ENCODE assay signal across 9 mouse cellular contexts in the genomic region with DNA sequence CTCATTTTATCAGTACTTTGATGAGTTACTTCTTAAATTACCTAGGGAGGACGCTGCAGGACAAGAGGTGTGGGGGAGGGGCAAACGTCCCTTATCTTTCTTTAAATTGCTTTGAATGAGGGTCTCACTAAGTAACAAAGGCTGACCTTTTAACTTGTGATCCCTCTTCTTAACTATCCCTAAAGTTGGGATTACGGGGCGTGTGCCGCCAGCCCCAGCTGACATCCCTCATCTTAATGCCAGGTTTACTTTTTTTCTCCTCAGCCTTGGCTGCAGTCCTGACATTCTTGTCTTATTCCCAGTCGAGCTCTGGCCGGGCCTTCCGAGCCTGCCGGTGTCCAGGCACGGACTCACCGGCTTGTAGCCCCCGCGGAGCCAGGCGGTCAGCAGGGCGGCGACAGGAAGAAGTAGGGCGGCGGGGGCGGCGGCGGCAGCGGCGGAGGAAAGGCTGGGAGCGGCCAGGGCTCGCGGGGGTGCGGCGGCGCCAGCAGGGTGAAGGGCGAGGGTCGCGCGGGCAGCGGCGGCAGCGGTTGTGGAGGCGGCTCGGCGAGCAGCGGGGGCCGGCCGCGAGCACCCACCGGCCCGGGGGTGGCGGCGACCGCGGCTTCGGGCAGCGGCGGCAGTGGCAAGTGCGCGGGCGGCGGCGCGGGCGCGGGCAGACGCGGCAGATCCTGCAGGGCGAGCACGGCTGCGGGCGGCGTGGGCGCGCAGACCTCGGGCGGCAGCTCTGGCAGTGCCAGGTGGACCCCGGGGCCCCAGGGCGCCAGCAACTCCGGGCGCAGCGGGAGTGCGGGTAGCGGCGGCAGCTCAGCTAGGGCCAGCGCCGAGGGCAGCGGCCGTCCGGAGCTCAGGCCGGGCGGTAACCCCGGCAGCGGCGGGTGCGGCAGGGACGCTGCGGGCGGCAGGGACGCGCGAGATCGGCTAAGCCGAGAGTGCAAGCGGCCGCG. TPM values are rescaled to one million over a fixed set of nuclear protein-coding genes. Genes with fewer than 3 reads are reported as not detected.
DNase-seq lines count a peak whose midpoint lies in the region; ATAC-seq and TF ChIP-seq lines count a peak whose summit lies in the region.
"Had no signal": no experiment of that assay in that cellular context is flagged by ENCODE, and none has a peak within 500 bp of the region (broad histone marks: within the 10 kb centered on the region; RNA-seq: fewer than 3 reads in every experiment).

No protein-coding gene starts in this region.

- H3K9ac ChIP-seq in midbrain, embryonic 12.5 days (replicated peaks): peak overlapping the region; percentile 64

- H3K4me2 ChIP-seq in midbrain, embryonic 12.5 days (replicated peaks): peak overlapping the region; percentile 99

- H3K9me3 ChIP-seq in forebrain, embryonic 10.5 days: no peaks in the 10 kb centered on the region
- no peaks in the 10 kb centered on the region for H3K9me3 ChIP-seq in limb, embryonic 10.5 days (replicated peaks)
- no peaks in the 10 kb centered on the region for H3K9me3 ChIP-seq in midbrain, embryonic 12.5 days

- intact Hi-C loops in heart, postnatal 25 days (cut with DNase I): loop anchor here (1.0 kb wide), 1 partner anchor 22 kb away; a partner anchor contains a TSS

- 0 out of 2 replicates have a peak, but pooled peaks have one; percentile 13 for TF ChIP-seq CTCF in layer of hippocampus, adult 2 months (conservative IDR thresholded peaks at IDR 0.05)

- DNase-seq in layer of hippocampus, adult 2 months (ENCODE audit: low spot score in 2 of 2): no peak
- no peak for DNase-seq in layer of hippocampus, adult 9-11 months
- peak; percentile 43 for DNase-seq in R1 (ENCODE audit: low read depth, low spot score)
- DNase-seq in forebrain, embryonic 10.5 days (ENCODE audit: extremely low spot score, low spot score): no peak
- peak; percentile 23 for DNase-seq in heart, postnatal 25 days (ENCODE audit: low spot score)
- DNase-seq in limb, embryonic 10.5 days (ENCODE audit: low spot score): no peak
- peak; percentile 32 for DNase-seq in yolk sac, embryonic 10.5 days (ENCODE audit: low spot score)

- peak; percentile 78 for ATAC-seq in midbrain, embryonic 12.5 days (ENCODE audit: low FRiP score, low read depth)

- peak overlapping the region; percentile 71 for H3K27ac ChIP-seq in layer of hippocampus, adult 2 months
- peak overlapping the region; percentile 51; the same call in 1 of the 2 replicates for H3K27ac ChIP-seq in forebrain, embryonic 10.5 days
- peak overlapping the region; percentile 73 for H3K27ac ChIP-seq in limb, embryonic 10.5 days
- H3K27ac ChIP-seq in midbrain, embryonic 12.5 days (replicated peaks): 0 out of 2 replicates have a peak overlapping the region, but pooled peaks have one; percentile 35

- under 1% methylated on average over 88 of the region's 101 CpGs for WGBS in forebrain, embryonic 10.5 days
- 3% methylated on average over 99 of the region's 101 CpGs for WGBS in limb, embryonic 10.5 days
- under 1% methylated on average over 82 of the region's 101 CpGs for WGBS in midbrain, embryonic 12.5 days

- H3K27me3 ChIP-seq in forebrain, embryonic 10.5 days (ENCODE audit: poor library complexity, severe bottlenecking): peaks cover 68% of the 10 kb centered on the region
- peaks cover 60% of the 10 kb centered on the region for H3K27me3 ChIP-seq in limb, embryonic 10.5 days (ENCODE audit: low read depth, poor library complexity, severe bottlenecking)
- peaks cover 59% of the 10 kb centered on the region for H3K27me3 ChIP-seq in midbrain, embryonic 12.5 days

- peak overlapping the region; percentile 59 for H3K4me3 ChIP-seq in layer of hippocampus, adult 2 months
- H3K4me3 ChIP-seq in forebrain, embryonic 10.5 days: peak overlapping the region; percentile 77
- peak overlapping the region; percentile 78 for H3K4me3 ChIP-seq in limb, embryonic 10.5 days
- H3K4me3 ChIP-seq in midbrain, embryonic 12.5 days: peak overlapping the region; percentile 75

- no peaks in the 10 kb centered on the region for H3K36me3 ChIP-seq in forebrain, embryonic 10.5 days (replicated peaks)
- no peaks in the 10 kb centered on the region for H3K36me3 ChIP-seq in limb, embryonic 10.5 days
- no peaks in the 10 kb centered on the region for H3K36me3 ChIP-seq in midbrain, embryonic 12.5 days

- peaks cover 32% of the 10 kb centered on the region for H3K4me1 ChIP-seq in forebrain, embryonic 10.5 days
- peaks cover 44% of the 10 kb centered on the region for H3K4me1 ChIP-seq in limb, embryonic 10.5 days
- 0 out of 2 replicates have a peak, but pooled peaks cover 4% of the 10 kb centered on the region for H3K4me1 ChIP-seq in midbrain, embryonic 12.5 days

RNA-seq across cellular contexts. Expression of a gene that starts 15.6 kb away (rescaled TPM):
- total RNA-seq in layer of hippocampus, adult 2 months (2021): under 1 TPM in 1 of 2 experiments, not detected in 1; 0.25 TPM
- 7.4 and 10.1 TPM in 2 replicates for polyA plus RNA-seq in forebrain, embryonic 10.5 days (2016; fragmentation: Nextera tagmentation; extraction: Ambion mirVana)
- not detected for total RNA-seq in heart, postnatal 25 days (2021)
- 1.9 and 4.6 TPM in 2 replicates for polyA plus RNA-seq in limb, embryonic 10.5 days (2016; fragmentation: Nextera tagmentation; extraction: Ambion mirVana)
- 0.84 TPM in 2 replicates for polyA plus RNA-seq in midbrain, embryonic 12.5 days (2016; fragmentation: Nextera tagmentation; extraction: Ambion mirVana)
- total RNA-seq: layer of hippocampus, postnatal 25 days had no signal

RNA-seq across cellular contexts. Expression of a gene that starts 20.4 kb away (rescaled TPM):
- not detected for total RNA-seq in layer of hippocampus, adult 2 months (2021)
- polyA plus RNA-seq in forebrain, embryonic 10.5 days (2016; fragmentation: Nextera tagmentation; extraction: Ambion mirVana): 28.5 and 32.8 TPM in 2 replicates
- not detected for total RNA-seq in heart, postnatal 25 days (2021)
- polyA plus RNA-seq in limb, embryonic 10.5 days (2016; fragmentation: Nextera tagmentation; extraction: Ambion mirVana): 32.7 and 42.1 TPM in 2 replicates
- polyA plus RNA-seq in midbrain, embryonic 12.5 days (2016; fragmentation: Nextera tagmentation; extraction: Ambion mirVana): 1.7 and 2.8 TPM in 2 replicates
- total RNA-seq: layer of hippocampus, postnatal 25 days had no signal

RNA-seq across cellular contexts. Expression of a gene that starts 22.1 kb away (rescaled TPM):
- total RNA-seq in layer of hippocampus, adult 2 months (2021): 1 to 10 TPM; 5.5 to 6.3 TPM
- 3.9 and 4.6 TPM in 2 replicates for polyA plus RNA-seq in forebrain, embryonic 10.5 days (2016; fragmentation: Nextera tagmentation; extraction: Ambion mirVana)
- 100 to 1,000 TPM in 1 of 2 experiments, 10 to 100 TPM in 1; 79.9 to 111 TPM for total RNA-seq in heart, postnatal 25 days (2021)
- polyA plus RNA-seq in limb, embryonic 10.5 days (2016; fragmentation: Nextera tagmentation; extraction: Ambion mirVana): 5.2 and 5.6 TPM in 2 replicates
- 2.2 and 2.5 TPM in 2 replicates for polyA plus RNA-seq in midbrain, embryonic 12.5 days (2016; fragmentation: Nextera tagmentation; extraction: Ambion mirVana)

RNA-seq across cellular contexts. Expression of a gene that starts 23.2 kb away (rescaled TPM):
- total RNA-seq in layer of hippocampus, adult 2 months (2021): under 1 TPM; 0.25 to 0.64 TPM
- 0.06 TPM in 1 of 2 replicates, not detected in the other for polyA plus RNA-seq in forebrain, embryonic 10.5 days (2016; fragmentation: Nextera tagmentation; extraction: Ambion mirVana)
- not detected for total RNA-seq in heart, postnatal 25 days (2021)
- 0.13 and 0.36 TPM in 2 replicates for polyA plus RNA-seq in limb, embryonic 10.5 days (2016; fragmentation: Nextera tagmentation; extraction: Ambion mirVana)
- 0.14 TPM in 1 of 2 replicates, not detected in the other for polyA plus RNA-seq in midbrain, embryonic 12.5 days (2016; fragmentation: Nextera tagmentation; extraction: Ambion mirVana)

RNA-seq across cellular contexts. Expression of a gene that starts 25.7 kb away (rescaled TPM):
- 1 to 10 TPM; 7.1 to 7.6 TPM for total RNA-seq in layer of hippocampus, adult 2 months (2021)
- 77.8 and 78.8 TPM in 2 replicates for polyA plus RNA-seq in forebrain, embryonic 10.5 days (2016; fragmentation: Nextera tagmentation; extraction: Ambion mirVana)
- total RNA-seq in heart, postnatal 25 days (2021): 10 to 100 TPM; 12.2 to 12.3 TPM
- 70.4 and 71.1 TPM in 2 replicates for polyA plus RNA-seq in limb, embryonic 10.5 days (2016; fragmentation: Nextera tagmentation; extraction: Ambion mirVana)
- 46.7 and 48.5 TPM in 2 replicates for polyA plus RNA-seq in midbrain, embryonic 12.5 days (2016; fragmentation: Nextera tagmentation; extraction: Ambion mirVana)

Comparison
In these comparisons a context has a peak if more than half of its experiments do, and no peak if none do; other contexts are left out.
1. DNase-seq: peak in R1 (single experiment), heart, postnatal 25 days (single experiment) and yolk sac, embryonic 10.5 days (single experiment); none in layer of hippocampus, adult 2 months (0 of 2), layer of hippocampus, adult 9-11 months (single experiment), forebrain, embryonic 10.5 days (single experiment) and limb, embryonic 10.5 days (single experiment).
2. Peak in every context shown above with its lines, with median percentiles within 50 percentile points of each other: H3K27ac ChIP-seq and H3K4me3 ChIP-seq.